Mouse (Mus musculus) kidney, adult 2 months (tissue): ENCODE measurements around the gene Ccdc151. TPM values are rescaled to one million over a fixed set of nuclear protein-coding genes. Genes with fewer than 3 reads are reported as not detected.

ENCODE experiments used
- DNase-seq: peaks from one replicate; pipeline ENCODE4 v3.0.0; 2021
- H3K27ac ChIP-seq: fragments of 200-500 bp; 2 replicates; pipeline ENCODE4 v1.5.1; 2012; ENCODE audit warnings: low read depth, low read length, control low read depth, inconsistent platforms; ENCODE audit not compliant: insufficient read depth
- H3K27me3 ChIP-seq: fragments of 200-500 bp; replicated peaks from 2 replicates; pipeline ENCODE4 v1.6.1; 2012; ENCODE audit warnings: mild to moderate bottlenecking, moderate library complexity, low read length, inconsistent platforms; ENCODE audit not compliant: control insufficient read depth, insufficient read depth
- H3K36me3 ChIP-seq: fragments of 200-500 bp; 2 replicates; pipeline ENCODE4 v1.6.1; 2012; ENCODE audit warnings: mild to moderate bottlenecking, moderate library complexity, low read length, inconsistent platforms; ENCODE audit not compliant: control insufficient read depth, insufficient read depth
- H3K4me1 ChIP-seq: fragments of 200-500 bp; 2 replicates; pipeline ENCODE4 v1.6.1; 2011; ENCODE audit warnings: low read length; ENCODE audit not compliant: control insufficient read depth, insufficient read depth
- H3K4me3 ChIP-seq: fragments of 200-500 bp; 2 replicates; pipeline ENCODE4 v1.5.1; 2011; ENCODE audit warnings: mild to moderate bottlenecking, low read depth, low read length, control low read depth; ENCODE audit not compliant: insufficient read depth
- CTCF ChIP-seq: fragments of 200-500 bp; conservative IDR thresholded peaks from 2 replicates; pipeline ENCODE4 v1.5.1; 2011; ENCODE audit warnings: low read depth, mild to moderate bottlenecking, control low read depth, low read length, moderate library complexity, mixed read lengths; ENCODE audit not compliant: insufficient read depth, insufficient read length
- POLR2A ChIP-seq: fragments of 200-500 bp; IDR thresholded peaks from one replicate; pipeline ENCODE4 v1.6.1; 2011; ENCODE audit warnings: low read depth, low read length, control low read depth
- WGBS: fragments of 180-500 bp; shearing (Covaris S2); methylation state at CpG from one replicate; pipeline ENCODE4 v1.1.7; 2018; 5-methylcytosine and 5-hydroxymethylcytosine counted together
- polyA plus RNA-seq: library from polyadenylated mRNA; depleted of rRNA; stranded (reverse); fragments of >200 nt; gene quantifications from 2 replicates; pipeline ENCODE4 v1.2.3, GENCODE M21; 2012

Ccdc151 gene
- polyA plus RNA-seq, 1 experiment, result 2.9 TPM

GRCm38 (mm10) chr9:21958372-21958771, 44.1 kb downstream of the Ccdc151 start:
- Histone ChIP-seq H3K27ac (no peak overlapping the region), H3K4me1 (peaks cover 7% of the 10 kb centered on the region), H3K27me3 (no peaks in the 10 kb centered on the region), H3K36me3 (no peaks in the 10 kb centered on the region), H3K4me3 (no peak overlapping the region)
- TF ChIP-seq CTCF (no peak), POLR2A (no peak)
- WGBS, result 71% methylated on average over 5 of the region's 5 CpGs
- no peak for DNase-seq

- Histone ChIP-seq H3K4me1 (peaks cover 7% of the 10 kb centered on the region), H3K27me3 (no peaks in the 10 kb centered on the region), H3K27ac (peak within 1 kb of the TSS; percentile 91), H3K36me3 (no peaks in the 10 kb centered on the region), H3K4me3 (peak within 1 kb of the TSS; percentile 64)
- under 1% methylated on average over 54 of the region's 54 CpGs for WGBS
- peak; percentile 99 for DNase-seq
- TF ChIP-seq POLR2A (peak; percentile 18), CTCF (no peak)
These were observed 46.7 kb downstream of the Ccdc151 start, which contains the start of gene Swsap1 for GRCm38 (mm10) chr9:21955570-21956281. Gene Swsap1 (plus strand): TSS chr9:21955755.

DNA sequence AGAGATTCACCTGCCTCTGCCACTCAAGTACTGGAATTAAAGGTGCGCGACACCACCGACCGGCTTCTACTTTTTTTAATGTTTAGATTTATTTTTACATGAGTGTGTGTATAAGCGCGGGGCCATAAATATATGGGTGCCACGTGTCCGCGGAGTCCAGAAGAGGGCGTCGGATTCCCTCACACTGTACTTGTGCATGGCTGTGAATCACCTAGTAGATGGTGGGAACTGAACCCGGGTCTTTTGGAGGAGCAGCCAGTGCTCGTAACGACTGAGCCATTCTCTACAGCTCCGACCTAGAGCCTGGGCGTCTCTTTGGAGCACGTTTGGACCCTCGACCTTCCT, 47.2 kb downstream of the Ccdc151 start:
- Histone ChIP-seq H3K27ac (peak overlapping the region; percentile 68; the same call in 1 of the 2 replicates), H3K27me3 (no peaks in the 10 kb centered on the region), H3K36me3 (no peaks in the 10 kb centered on the region), H3K4me3 (peak overlapping the region; percentile 60), H3K4me1 (peaks cover 4% of the 10 kb centered on the region)
- no peak for DNase-seq
- WGBS, result under 1% methylated on average over 18 of the region's 18 CpGs
- TF ChIP-seq CTCF, result peak; percentile 42
- TF ChIP-seq POLR2A, result no peak

GRCm38 (mm10) chr9:21954635-21955034, 47.8 kb downstream of the Ccdc151 start:
- 67% methylated on average over 3 of the region's 3 CpGs for WGBS
- H3K36me3 ChIP-seq, result no peaks in the 10 kb centered on the region
- no peak overlapping the region for H3K4me3 ChIP-seq
- TF ChIP-seq CTCF (no peak), POLR2A (no peak)
- DNase-seq, result no peak
- no peaks in the 10 kb centered on the region for H3K27me3 ChIP-seq
- no peak overlapping the region for H3K27ac ChIP-seq
- peaks cover 3% of the 10 kb centered on the region; the same call in 1 of the 2 replicates for H3K4me1 ChIP-seq

DNA sequence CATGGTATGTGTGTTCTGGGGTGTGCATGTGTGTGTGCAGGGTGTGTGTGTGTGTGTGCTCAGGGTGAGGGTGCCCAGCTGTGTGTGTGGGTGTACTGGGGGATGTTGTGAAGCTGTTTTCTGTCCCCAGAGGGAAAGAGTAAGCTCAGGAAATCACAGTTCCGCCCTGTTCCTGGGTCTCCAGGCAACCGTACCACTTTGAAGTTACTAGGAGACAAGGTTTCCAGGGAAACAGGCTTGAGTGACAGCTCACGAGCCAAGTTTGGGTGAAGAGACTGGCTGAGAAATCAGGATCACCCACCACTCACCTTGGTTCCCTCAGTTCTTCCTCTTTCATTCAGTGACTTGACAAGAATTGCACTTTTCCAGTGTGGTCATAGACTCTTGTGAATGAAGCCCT, 48.8 kb downstream of the Ccdc151 start:
- WGBS, result 33% methylated on average over 3 of the region's 3 CpGs

DNA sequence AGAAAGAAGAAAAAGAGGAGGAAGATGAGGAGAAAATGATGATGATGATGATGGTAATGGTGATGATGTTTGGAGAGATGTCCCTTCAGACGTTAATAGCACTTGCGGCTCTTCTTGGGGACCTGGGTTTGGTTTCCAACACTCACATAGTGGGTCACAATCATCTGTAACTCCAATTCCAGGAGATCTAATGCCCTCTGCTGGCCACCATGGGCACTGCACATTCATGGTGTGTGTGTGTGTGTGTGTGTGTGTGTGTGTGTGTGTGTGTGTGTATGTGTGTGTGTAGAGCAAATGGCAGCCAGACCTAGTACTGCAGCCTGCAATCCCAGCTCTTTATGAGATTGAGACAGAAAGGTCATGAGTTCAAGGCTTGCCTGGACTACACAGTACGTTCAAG, 50.5 kb downstream of the Ccdc151 start:
- Histone ChIP-seq H3K4me3 (no peak overlapping the region), H3K27me3 (no peaks in the 10 kb centered on the region), H3K36me3 (no peaks in the 10 kb centered on the region), H3K4me1 (peaks cover 3% of the 10 kb centered on the region; the same call in 1 of the 2 replicates), H3K27ac (no peak overlapping the region)
- DNase-seq, result no peak
- TF ChIP-seq POLR2A, result no peak
- peak; percentile 40 for TF ChIP-seq CTCF
- 76% methylated on average over 3 of the region's 3 CpGs for WGBS

More for the DNA sequence above, 48.8 kb downstream of the Ccdc151 start:
- Histone ChIP-seq H3K4me3 (no peak overlapping the region), H3K4me1 (peaks cover 3% of the 10 kb centered on the region; the same call in 1 of the 2 replicates), H3K27ac (no peak overlapping the region), H3K27me3 (no peaks in the 10 kb centered on the region), H3K36me3 (no peaks in the 10 kb centered on the region)
- TF ChIP-seq CTCF (no peak), POLR2A (no peak)
- no peak for DNase-seq

DNA sequence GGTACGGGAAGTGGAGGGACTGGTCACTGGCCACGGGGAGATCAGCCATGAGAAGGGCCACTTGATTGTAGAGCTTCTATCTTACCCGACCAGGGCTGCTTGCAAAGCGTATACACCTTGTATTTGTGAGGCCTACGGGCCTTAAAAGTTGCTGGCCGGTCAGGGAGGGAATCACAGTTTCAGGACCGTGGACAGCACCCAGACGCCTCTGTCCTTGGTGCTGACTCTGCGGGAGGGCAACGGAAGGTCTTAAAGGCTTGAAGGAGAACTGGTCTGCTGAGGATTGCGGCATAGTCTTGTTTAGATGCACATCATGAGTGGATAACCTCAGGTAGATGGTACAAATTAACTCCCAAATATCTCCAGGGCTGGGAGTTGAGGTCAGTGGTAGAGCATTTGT, 52.1 kb downstream of the Ccdc151 start:
- WGBS, result 14% methylated on average over 11 of the region's 11 CpGs

More for the DNA sequence above, 52.1 kb downstream of the Ccdc151 start:
- H3K36me3 ChIP-seq, result no peaks in the 10 kb centered on the region
- H3K27ac ChIP-seq, result no peak overlapping the region
- no peaks in the 10 kb centered on the region for H3K27me3 ChIP-seq
- no peaks in the 10 kb centered on the region for H3K4me1 ChIP-seq
- DNase-seq, result peak; percentile 68
- no peak for TF ChIP-seq POLR2A
- TF ChIP-seq CTCF, result no peak; the same call in 1 of the 2 replicates
- H3K4me3 ChIP-seq, result no peak overlapping the region
